Mouse (Mus musculus) lung, postnatal 14 days (tissue): ENCODE measurements around the gene Pck2.

ENCODE experiments used
- DNase-seq: peaks from one replicate; pipeline ENCODE4 v3.0.0; 2021

The Pck2 gene

DNA sequence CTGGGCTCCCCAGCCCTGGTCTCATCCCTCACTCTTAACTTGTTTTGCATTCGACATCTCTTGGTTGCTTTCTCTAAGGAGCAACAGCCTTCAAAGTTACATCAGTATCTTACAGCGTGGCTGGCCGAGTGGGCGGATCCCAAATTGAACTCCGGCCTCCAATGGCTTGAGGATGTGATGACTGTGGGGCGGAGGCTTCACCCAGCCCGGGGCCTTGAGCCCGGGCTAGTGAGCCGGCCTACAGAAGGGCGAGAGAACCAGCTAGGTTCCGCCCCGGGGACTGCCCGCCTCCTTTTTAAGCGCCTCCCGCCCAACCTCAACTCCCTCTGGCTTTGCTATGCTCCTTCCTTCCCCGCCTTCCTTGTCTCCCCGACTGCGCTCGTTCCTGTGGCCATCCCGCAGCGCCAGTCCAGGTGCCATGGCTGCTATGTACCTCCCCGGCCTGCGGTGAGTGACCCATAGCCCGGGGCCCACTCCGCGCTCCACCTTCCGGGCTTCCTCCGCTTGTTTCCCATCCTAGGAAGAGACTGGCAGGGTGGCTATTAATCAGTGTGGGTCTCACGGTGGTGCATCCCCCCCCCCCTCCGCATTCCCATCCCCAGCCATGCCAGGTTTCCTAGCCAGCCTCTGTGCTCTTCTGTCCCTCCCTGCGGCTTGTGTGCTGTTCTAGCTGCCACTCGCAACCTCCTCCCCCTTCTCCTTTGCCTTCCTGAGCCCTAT lies at the start of gene Pck2:
Gene Pck2 (plus strand): TSS at position 200 of the 720 bp plus-strand sequence.
- DNase-seq, result peak; percentile 87

DNA sequence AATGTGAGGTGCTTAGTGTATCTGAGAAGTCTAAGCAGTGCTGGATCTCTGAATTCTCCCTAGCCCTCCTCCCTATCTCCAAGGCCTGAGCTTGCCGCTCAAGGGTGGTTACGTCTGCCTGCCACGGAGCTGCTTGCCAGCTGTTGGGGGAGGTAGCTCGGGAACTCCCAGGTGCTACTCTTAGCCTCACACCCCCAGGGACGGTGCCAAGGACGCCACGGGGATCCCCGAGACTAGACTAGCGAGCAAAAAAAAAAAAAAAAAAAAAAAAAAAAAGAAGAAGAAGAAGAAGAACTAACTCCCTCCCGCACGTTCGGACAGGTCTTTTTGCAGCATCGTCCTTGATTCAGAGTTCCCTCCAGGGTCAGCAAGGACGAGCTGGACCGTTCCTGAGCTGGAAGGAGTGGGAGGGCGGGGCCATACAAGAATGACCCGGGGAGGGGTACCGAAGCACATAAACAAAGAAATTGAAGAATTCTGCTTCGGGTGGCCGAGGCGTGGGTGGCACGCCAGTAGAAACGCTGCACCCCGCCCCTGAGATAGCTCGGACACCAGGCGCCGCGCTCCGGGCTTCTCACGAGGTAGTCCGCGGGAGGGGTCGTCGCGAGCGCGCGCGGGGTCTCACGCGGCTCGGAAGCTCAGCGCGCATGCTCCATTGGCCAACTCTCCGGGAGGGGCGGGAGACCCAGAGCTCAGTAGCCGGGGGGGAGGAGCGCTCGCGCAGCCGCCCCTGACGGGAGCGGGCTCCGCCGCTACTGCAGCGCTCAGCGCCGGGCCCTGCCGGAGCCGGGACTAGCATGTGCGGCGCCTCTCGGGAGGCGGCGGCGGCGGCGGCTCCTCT lies 49.5 kb upstream of the Pck2 start, which contains the start of gene Carmil3:
Gene Carmil3 (plus strand): TSS at position 291 of the 841 bp plus-strand sequence.
- peak; percentile 58 for DNase-seq

- peak; percentile 58 for DNase-seq
Measured at GRCm38 (mm10) chr14:55491291-55491833, 48.7 kb upstream of the Pck2 start.

GRCm38 (mm10) chr14:55492103-55492502 lies 48.0 kb upstream of the Pck2 start:
- no peak for DNase-seq

GRCm38 (mm10) chr14:55495509-55496240 lies 44.4 kb upstream of the Pck2 start:
- DNase-seq, result no peak

- no peak for DNase-seq
Measured at GRCm38 (mm10) chr14:55496761-55497448, 43.2 kb upstream of the Pck2 start.

DNA sequence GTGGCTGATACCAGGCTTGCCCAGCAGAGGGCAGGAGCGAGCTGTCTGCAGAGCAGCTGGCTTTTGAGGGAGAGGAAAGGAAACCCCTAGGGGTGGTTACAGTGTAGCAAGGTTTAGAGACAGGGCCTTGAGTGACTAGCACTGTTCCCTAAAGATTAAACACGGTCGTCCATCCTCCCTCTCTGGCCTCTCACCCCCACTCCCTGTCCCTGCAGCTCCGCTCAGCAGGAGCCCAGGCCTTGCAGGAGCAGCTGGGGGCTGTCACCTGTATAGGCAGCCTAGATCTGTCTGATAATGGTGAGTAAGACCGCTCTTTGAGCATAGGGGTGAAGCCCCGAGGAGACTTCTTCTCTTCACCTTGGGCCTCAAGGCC lies 42.6 kb upstream of the Pck2 start:
- DNase-seq, result peak; percentile 92

DNA sequence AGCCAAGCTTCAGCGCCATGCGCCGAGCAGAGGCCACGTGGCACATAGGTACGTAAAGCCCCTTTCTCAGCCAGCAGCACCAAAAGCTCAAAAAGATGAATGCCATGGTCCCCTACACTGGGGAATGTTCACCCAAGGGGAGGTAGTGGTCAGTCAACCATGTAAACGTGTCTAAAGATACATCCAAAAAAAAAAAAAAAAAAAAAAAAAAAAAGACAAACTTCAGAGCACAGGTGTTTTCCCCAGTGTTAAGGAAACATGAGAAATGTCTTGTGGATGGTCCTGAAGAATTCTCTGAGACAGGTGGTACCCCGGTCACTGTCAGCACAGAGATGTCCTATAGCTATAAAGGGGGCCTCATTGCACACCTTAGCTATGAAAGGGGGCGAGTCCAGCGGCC lies 34.5 kb upstream of the Pck2 start:
- no peak for DNase-seq

DNA sequence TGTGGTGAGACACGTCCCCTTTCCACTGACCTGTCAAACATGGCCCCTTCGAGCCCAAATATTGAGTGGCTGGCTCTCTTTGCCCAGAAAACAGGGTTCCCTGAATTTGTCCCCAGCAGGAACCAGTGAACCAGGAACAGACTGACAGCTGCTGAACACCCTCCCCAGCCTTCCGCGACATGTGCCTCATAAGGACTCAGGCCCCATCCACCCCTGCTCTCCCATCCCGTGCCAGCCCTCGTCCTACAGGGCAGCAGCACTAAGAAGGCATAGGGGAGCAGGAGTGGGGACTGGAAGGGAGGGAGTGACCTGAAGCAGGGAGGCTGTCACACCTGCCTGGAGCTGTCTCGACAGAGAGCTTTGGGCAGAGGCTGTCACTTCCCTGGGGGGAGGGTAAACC lies 32.3 kb upstream of the Pck2 start:
- no peak for DNase-seq

GRCm38 (mm10) chr14:55509540-55509939 lies 30.5 kb upstream of the Pck2 start:
- no peak for DNase-seq

DNA sequence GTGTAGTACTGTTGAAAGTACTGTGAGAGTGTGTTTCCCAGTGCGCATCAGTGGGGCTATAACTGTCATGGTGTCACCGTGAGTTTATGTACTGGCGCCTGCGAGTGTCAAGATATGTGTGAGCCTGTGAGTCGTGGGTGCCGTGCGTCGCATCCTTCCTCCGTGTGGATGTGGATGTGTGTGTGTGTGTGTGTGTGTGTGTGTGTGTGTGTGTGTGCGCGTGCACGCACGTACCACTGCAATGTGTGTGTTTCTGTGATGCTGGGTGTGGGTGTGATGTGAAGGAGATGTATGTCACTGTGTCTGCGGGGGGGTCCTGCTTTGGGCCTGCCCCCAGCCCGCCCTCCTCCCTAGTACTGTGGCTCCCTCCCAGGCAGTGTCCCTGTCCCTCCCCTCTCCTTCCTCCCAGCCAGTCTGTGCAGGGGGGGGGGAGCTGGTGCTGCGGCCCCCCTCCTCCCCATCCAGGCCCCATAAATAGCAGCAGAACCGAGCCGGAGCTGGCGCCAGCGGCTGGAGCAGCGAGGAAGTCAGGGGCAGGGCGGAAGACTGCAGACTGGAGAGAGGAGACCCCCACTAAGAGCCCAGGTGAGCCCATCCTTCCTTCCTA lies 29.8 kb upstream of the Pck2 start, which contains the start of gene Cpne6:
Gene Cpne6 (plus strand): TSS at position 321 of the 607 bp plus-strand sequence.
- no peak for DNase-seq

- DNase-seq, result no peak
Measured at GRCm38 (mm10) chr14:55511037-55511436, 29.0 kb upstream of the Pck2 start.

GRCm38 (mm10) chr14:55513927-55514326 lies 26.1 kb upstream of the Pck2 start:
- no peak for DNase-seq

GRCm38 (mm10) chr14:55515846-55516245 lies 24.2 kb upstream of the Pck2 start:
- no peak for DNase-seq

GRCm38 (mm10) chr14:55518897-55519296 lies 21.2 kb upstream of the Pck2 start:
- no peak for DNase-seq

GRCm38 (mm10) chr14:55519604-55520003 lies 20.5 kb upstream of the Pck2 start:
- DNase-seq, result no peak

DNA sequence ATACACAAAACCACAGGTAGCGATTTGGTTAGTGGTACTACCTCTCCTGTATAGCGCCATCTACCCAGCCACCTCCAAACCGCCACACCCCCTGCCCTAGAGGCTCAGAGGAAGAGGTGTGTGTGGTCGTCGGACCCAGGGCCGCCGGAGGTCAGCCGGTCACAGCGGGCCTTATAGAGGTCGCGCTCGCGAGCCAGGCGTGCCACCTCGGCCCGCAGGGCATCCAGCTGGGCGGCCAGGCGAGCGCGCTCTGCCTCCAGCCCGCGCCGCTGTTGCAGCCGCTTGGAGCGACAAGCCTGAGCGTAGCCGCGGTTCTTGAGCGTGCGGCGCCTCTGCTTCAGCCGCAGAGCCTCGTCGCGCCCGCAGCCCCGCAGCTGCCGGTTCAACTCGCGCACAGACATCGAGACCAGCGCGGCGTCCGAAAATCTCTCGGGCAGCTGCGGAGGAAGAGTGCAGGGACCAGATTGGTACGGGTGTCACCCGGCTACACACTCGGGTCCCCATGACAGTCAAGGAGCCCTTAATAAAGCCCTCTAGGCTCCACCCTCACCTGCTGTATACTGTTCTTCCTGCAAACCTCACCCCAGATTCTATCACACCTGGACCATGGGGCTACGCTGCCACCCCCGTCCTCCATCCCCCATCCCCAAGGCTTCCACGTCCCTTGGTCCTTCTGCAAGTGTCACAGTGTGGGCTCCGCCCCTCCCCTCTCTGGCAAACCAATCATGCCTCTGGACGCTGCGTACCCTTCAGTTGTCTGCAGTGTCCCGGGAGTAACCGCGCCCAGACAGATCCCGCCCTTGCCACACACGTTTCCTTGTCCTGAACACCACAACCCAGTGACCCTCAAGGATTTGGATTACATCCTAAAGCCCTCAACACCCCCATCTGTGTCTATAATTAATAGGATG lies 19.4 kb upstream of the Pck2 start:
- DNase-seq, result no peak

GRCm38 (mm10) chr14:55524062-55524461 lies 16.0 kb upstream of the Pck2 start:
- DNase-seq, result no peak

DNA sequence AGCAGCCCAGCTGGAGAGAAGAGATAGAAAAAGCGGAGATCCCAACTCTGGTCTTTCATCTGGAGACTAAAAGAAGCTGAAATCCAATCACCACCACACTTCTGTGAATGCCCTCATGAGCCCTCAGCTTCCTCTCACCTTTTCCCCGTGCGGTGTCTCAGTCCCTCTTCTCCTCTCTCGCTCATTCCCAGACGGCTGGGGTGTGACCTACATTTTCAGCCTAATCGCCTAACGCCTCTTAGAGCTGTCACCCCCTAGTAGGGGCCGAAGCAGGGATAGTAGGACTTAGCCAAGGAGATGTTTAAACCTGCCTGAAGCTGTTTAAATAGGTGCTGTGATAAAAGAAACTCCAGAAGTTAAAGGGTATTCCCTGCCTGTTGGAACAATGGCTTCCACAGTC lies 15.3 kb upstream of the Pck2 start, which contains the start of gene Nrl:
Gene Nrl (minus strand): TSS at position 197 of the 400 bp plus-strand sequence.
- no peak for DNase-seq

- DNase-seq, result no peak
Measured at GRCm38 (mm10) chr14:55526674-55527073, 13.4 kb upstream of the Pck2 start.

- DNase-seq, result peak; percentile 44
Measured at GRCm38 (mm10) chr14:55527940-55528339, 12.1 kb upstream of the Pck2 start.
